Mouse (Mus musculus): ENCODE results near the gene Tnc. TPM values are rescaled to one million over a fixed set of nuclear protein-coding genes. Genes with fewer than 3 reads are reported as not detected.

Tnc gene
- total and polyA plus RNA-seq, 3 experiments, result 0.16 to 1.00 (median 0.41) TPM

GRCm38 (mm10) chr4:63986576-63986975 is 60.2 kb downstream of the Tnc start:
- H3K4me3 ChIP-seq, result no peak overlapping the region
- intact Hi-C loops (cut with DNase I), result no loop called here

GRCm38 (mm10) chr4:63983098-63983445 is 63.7 kb downstream of the Tnc start:
- H3K27ac ChIP-seq, result no peak overlapping the region
- no peak for TF ChIP-seq POLR2A (IDR thresholded peaks at IDR 0.05; ENCODE audit: insufficient read depth, low read depth, low read length)
- WGBS, result 70% methylated on average over 8 of the region's 8 CpGs
- no peak for DNase-seq
- no peaks in the 10 kb centered on the region for H3K27me3 ChIP-seq (ENCODE audit: control insufficient read depth, insufficient read depth, low read length)
- H3K4me1 ChIP-seq (ENCODE audit: control insufficient read depth, insufficient read depth, low read length), result no peaks in the 10 kb centered on the region; the same call in 1 of the 2 replicates
- H3K9ac ChIP-seq (ENCODE audit: low read depth, low read length), result no peak overlapping the region
- no peaks in the 10 kb centered on the region for H3K79me2 ChIP-seq (replicated peaks; ENCODE audit: control insufficient read depth, insufficient read depth, low read length)
- intact Hi-C loops (cut with DNase I), result no loop called here
- H3K36me3 ChIP-seq (ENCODE audit: control insufficient read depth, insufficient read depth, low read length), result no peaks in the 10 kb centered on the region
- no peak overlapping the region for H3K4me3 ChIP-seq

More at GRCm38 (mm10) chr4:63986576-63986975, 60.2 kb downstream of the Tnc start:
- Histone ChIP-seq H3K4me1 (ENCODE audit: control insufficient read depth, insufficient read depth, low read length) (no peaks in the 10 kb centered on the region; the same call in 1 of the 2 replicates), H3K36me3 (ENCODE audit: control insufficient read depth, insufficient read depth, low read length) (no peaks in the 10 kb centered on the region), H3K27me3 (ENCODE audit: control insufficient read depth, insufficient read depth, low read length) (no peaks in the 10 kb centered on the region), H3K79me2 (replicated peaks; ENCODE audit: control insufficient read depth, insufficient read depth, low read length) (no peaks in the 10 kb centered on the region), H3K9ac (ENCODE audit: low read depth, low read length) (no peak overlapping the region), H3K27ac (no peak overlapping the region)
- no peak for DNase-seq
- TF ChIP-seq EP300 (IDR thresholded peaks at IDR 0.05; ENCODE audit: insufficient read depth, low read depth, low read length) (no peak), POLR2A (IDR thresholded peaks at IDR 0.05; ENCODE audit: insufficient read depth, low read depth, low read length) (no peak), CTCF (IDR thresholded peaks at IDR 0.05) (no peak)

GRCm38 (mm10) chr4:63982425-63983097 is 64.3 kb downstream of the Tnc start:
- intact Hi-C loops (cut with DNase I), result no loop called here
- Histone ChIP-seq H3K4me1 (ENCODE audit: control insufficient read depth, insufficient read depth, low read length) (no peaks in the 10 kb centered on the region; the same call in 1 of the 2 replicates), H3K36me3 (ENCODE audit: control insufficient read depth, insufficient read depth, low read length) (no peaks in the 10 kb centered on the region), H3K27ac (no peak overlapping the region), H3K4me3 (no peak overlapping the region), H3K79me2 (replicated peaks; ENCODE audit: control insufficient read depth, insufficient read depth, low read length) (no peaks in the 10 kb centered on the region), H3K9ac (ENCODE audit: low read depth, low read length) (no peak overlapping the region), H3K27me3 (ENCODE audit: control insufficient read depth, insufficient read depth, low read length) (no peaks in the 10 kb centered on the region)
- WGBS, result 70% methylated on average over 12 of the region's 12 CpGs
- no peak for DNase-seq
- TF ChIP-seq CTCF (IDR thresholded peaks at IDR 0.05) (no peak), POLR2A (IDR thresholded peaks at IDR 0.05; ENCODE audit: insufficient read depth, low read depth, low read length) (no peak), EP300 (IDR thresholded peaks at IDR 0.05; ENCODE audit: insufficient read depth, low read depth, low read length) (no peak)

GRCm38 (mm10) chr4:63980211-63980794 is 66.5 kb downstream of the Tnc start:
- intact Hi-C loops (cut with DNase I), result no loop called here
- Histone ChIP-seq H3K4me1 (ENCODE audit: control insufficient read depth, insufficient read depth, low read length) (no peaks in the 10 kb centered on the region), H3K9ac (ENCODE audit: low read depth, low read length) (no peak overlapping the region), H3K27ac (no peak overlapping the region), H3K4me3 (no peak overlapping the region), H3K27me3 (ENCODE audit: control insufficient read depth, insufficient read depth, low read length) (no peaks in the 10 kb centered on the region), H3K36me3 (ENCODE audit: control insufficient read depth, insufficient read depth, low read length) (no peaks in the 10 kb centered on the region), H3K79me2 (replicated peaks; ENCODE audit: control insufficient read depth, insufficient read depth, low read length) (no peaks in the 10 kb centered on the region)
- DNase-seq, result no peak
- TF ChIP-seq EP300 (IDR thresholded peaks at IDR 0.05; ENCODE audit: insufficient read depth, low read depth, low read length) (no peak), POLR2A (IDR thresholded peaks at IDR 0.05; ENCODE audit: insufficient read depth, low read depth, low read length) (no peak), CTCF (IDR thresholded peaks at IDR 0.05) (no peak)
- 85% methylated on average over 1 of the region's 1 CpGs for whole genome bisulfite sequencing

GRCm38 (mm10) chr4:63979635-63980034 is 67.2 kb downstream of the Tnc start:
- H3K4me3 ChIP-seq, result no peak overlapping the region
- H3K36me3 ChIP-seq (ENCODE audit: control insufficient read depth, insufficient read depth, low read length), result no peaks in the 10 kb centered on the region
- H3K27me3 ChIP-seq (ENCODE audit: control insufficient read depth, insufficient read depth, low read length), result no peaks in the 10 kb centered on the region
- DNase-seq, result no peak
- intact Hi-C loops (cut with DNase I), result no loop called here
- H3K9ac ChIP-seq (ENCODE audit: low read depth, low read length), result no peak overlapping the region
- TF ChIP-seq EP300 (IDR thresholded peaks at IDR 0.05; ENCODE audit: insufficient read depth, low read depth, low read length), result no peak
- TF ChIP-seq POLR2A (IDR thresholded peaks at IDR 0.05; ENCODE audit: insufficient read depth, low read depth, low read length), result no peak
- TF ChIP-seq CTCF (IDR thresholded peaks at IDR 0.05), result no peak
- H3K4me1 ChIP-seq (ENCODE audit: control insufficient read depth, insufficient read depth, low read length), result no peaks in the 10 kb centered on the region
- H3K79me2 ChIP-seq (replicated peaks; ENCODE audit: control insufficient read depth, insufficient read depth, low read length), result no peaks in the 10 kb centered on the region
- no peak overlapping the region for H3K27ac ChIP-seq
- 51% methylated on average over 2 of the region's 2 CpGs for WGBS

GRCm38 (mm10) chr4:63972536-63972935 is 74.3 kb downstream of the Tnc start:
- H3K36me3 ChIP-seq (ENCODE audit: control insufficient read depth, insufficient read depth, low read length), result no peaks in the 10 kb centered on the region
- no peak overlapping the region for H3K9ac ChIP-seq (ENCODE audit: low read depth, low read length)
- H3K4me3 ChIP-seq, result no peak overlapping the region
- no peaks in the 10 kb centered on the region for H3K79me2 ChIP-seq (replicated peaks; ENCODE audit: control insufficient read depth, insufficient read depth, low read length)
- 93% methylated on average over 2 of the region's 2 CpGs for WGBS
- H3K27me3 ChIP-seq (ENCODE audit: control insufficient read depth, insufficient read depth, low read length), result no peaks in the 10 kb centered on the region
- intact Hi-C loops (cut with DNase I), result no loop called here
- DNase-seq, result no peak
- no peaks in the 10 kb centered on the region for H3K4me1 ChIP-seq (ENCODE audit: control insufficient read depth, insufficient read depth, low read length)
- H3K27ac ChIP-seq, result no peak overlapping the region
- TF ChIP-seq EP300 (IDR thresholded peaks at IDR 0.05; ENCODE audit: insufficient read depth, low read depth, low read length) (no peak), CTCF (IDR thresholded peaks at IDR 0.05) (no peak), POLR2A (IDR thresholded peaks at IDR 0.05; ENCODE audit: insufficient read depth, low read depth, low read length) (no peak)

Measured in heart, adult 2 months (tissue).